Mouse (Mus musculus) CD4-positive naive resting alpha-beta T cell, adult 57 days (primary cell): ENCODE data around the gene Fam243. TPM values are rescaled to one million over a fixed set of nuclear protein-coding genes. Genes with fewer than 3 reads are reported as not detected.

Experiments
- total RNA-seq: library from RNA; stranded (reverse); gene quantifications from one replicate; pipeline ENCODE4 v1.2.4, GENCODE M21; 2023

The Fam243 gene
- total RNA-seq: not detected

DNA sequence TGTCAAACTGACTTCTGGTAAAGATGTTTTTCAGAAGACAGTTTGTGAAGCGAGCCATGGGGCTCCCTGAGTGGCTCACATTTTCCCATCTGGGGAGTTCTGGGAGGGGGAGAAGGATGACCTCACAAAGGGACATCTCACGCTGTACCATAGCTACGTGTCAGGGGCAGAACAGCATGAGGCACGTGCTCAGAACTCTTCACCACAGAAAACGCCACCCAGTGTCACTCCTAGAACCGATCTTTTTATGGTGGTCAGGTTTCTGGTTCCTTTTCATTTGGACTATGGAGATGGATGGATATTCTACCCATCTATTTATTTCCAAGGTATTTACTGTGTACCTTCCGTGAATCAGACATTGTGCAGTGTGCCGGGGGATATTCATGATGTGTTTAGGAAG, at the start of gene Fam243:
Fam243 (minus strand) TSS at position 101 of the 400 bp plus-strand sequence.

DNA sequence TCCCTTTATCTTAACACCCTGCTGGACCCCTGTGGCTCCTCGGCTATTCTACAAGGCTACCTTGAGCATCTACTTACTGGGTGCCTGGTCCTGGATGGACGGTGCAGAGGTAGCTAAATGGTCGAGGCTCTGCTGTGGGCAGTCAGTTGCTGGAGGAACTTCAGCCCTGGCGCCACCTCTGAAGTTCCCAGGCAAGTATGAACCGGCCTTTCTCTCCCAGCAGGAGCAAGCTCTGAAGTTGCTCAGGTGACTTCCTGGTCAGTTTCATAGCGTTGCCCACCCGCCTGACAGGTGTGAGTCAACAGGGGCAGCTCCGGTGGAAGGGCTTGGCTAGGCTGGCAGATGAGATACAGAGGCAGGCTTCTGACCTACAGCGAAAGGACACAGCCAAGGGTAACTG, 38.0 kb upstream of the Fam243 start, which contains the start of gene Kcne1:
Kcne1 (minus strand) TSS at position 240 of the 400 bp plus-strand sequence.

DNA sequence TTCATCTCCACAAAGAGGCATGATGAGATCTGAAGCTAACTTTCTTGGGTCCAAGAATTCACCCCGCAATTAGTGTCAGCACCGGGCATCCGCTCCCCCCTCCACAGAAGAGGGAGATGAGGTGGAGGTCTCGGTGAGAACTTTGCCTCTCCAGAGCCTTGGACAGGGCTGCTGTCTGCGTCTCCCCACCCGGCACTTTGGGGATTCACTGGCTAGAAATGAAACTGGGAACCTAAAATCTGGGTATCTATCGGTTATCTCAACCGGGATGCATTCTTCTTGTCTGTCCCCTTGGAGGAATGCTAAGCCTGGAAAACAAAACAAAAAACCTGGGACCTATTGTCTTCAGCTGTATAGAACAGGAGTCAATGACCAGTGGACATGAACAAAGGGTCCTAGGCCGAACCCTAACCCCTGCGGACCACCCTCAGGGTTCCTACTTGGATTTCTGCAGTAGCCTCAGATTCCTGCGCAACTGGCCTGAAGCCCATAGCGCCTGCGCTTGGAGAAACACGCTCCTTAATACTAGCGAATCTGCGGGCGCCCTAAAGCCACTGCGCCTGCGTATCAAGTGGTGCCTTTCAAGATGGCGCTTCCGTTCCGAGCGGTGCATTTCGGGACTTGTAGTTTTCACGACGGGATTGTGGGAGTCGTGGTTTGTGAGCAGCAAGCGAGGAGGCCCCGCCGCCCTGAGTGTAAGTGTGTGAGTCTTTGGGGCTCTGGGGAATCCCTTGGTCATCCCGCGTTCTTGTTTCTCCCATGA, 20.4 kb downstream of the Fam243 start, which contains the start of gene Smim11:
Smim11 (plus strand) TSS at position 638 of the 763 bp plus-strand sequence.

DNA sequence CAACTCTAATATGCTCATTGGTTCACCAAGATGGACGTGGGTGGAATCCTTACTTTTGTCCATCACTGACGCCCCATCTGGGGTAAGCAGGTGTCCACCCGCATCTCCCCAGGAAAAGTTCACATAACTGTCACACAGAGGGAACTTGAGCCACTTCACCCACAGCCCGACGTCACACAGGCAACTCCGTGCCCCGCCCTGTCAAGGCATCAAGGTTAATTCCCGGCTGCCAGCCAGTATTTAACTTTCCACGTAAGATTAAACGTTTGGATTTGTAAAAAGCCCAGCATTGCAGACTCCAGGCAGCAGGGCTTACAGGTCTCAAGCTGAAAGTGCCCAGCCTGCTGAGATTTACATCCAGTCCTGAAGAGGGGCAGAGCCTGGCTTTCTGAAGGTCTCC, 29.1 kb downstream of the Fam243 start, which contains the start of gene Kcne2:
Kcne2 (plus strand) TSS at position 289 of the 400 bp plus-strand sequence.

Other genes with a start within 250 kb of the Fam243 start
- gene Kcne2, start 29.1 kb downstream of the Fam243 start, total RNA-seq: not detected
- 15.6 TPM for gene Smim11, start 20.2 kb downstream of the Fam243 start, total RNA-seq
- not detected for gene Kcne1, start 38.0 kb upstream of the Fam243 start, total RNA-seq
- gene Rcan1, start 149.4 kb upstream of the Fam243 start, total RNA-seq: 6.6 TPM
- not detected for gene Clic6, start 164.3 kb upstream of the Fam243 start, total RNA-seq